Comparison of ENCODE assay signal across 18 mouse cellular contexts in the genomic region with DNA sequence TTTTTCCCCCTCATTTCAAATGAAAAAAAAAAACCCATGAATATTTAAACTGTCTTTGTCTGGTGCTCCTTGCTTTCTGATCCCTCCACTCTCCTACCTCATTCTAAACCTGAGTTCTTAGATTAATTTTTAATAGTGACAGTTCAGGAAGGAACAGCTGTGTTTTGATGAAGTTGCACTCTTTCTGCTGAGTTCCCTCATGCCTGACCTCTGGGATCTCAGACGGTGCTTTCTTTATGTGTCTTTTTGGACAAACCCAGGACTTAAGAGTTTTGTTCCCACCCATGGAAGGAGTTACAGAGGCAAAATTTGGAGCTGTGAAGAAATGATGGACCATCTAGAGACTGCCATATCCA.
"Had no signal": no experiment of that assay in that cellular context is flagged by ENCODE, and none has a peak within 500 bp of the region (broad histone marks: within the 10 kb centered on the region; RNA-seq: fewer than 3 reads in every experiment).

No protein-coding gene starts in this region.

- DNase-seq: lung, adult 18-20 months; lung, embryonic 14.5 days; lung, postnatal 10 days; lung, postnatal 4 days; retina, postnatal 1 day; right cerebral cortex, adult 18-20 months; right cerebral cortex, postnatal 25 days; right cerebral cortex, postnatal 4 days; spleen, adult 18-20 months; thymus, adult 18-20 months; thymus, postnatal 14 days; thymus, postnatal 36 days had no signal

- H3K9ac ChIP-seq: lung, embryonic 14.5 days; midbrain, embryonic 13.5 days; neural tube, embryonic 13.5 days; neural tube, embryonic 15.5 days had no signal

- H3K36me3 ChIP-seq: midbrain, embryonic 10.5 days; midbrain, embryonic 13.5 days; neural tube, embryonic 13.5 days; neural tube, embryonic 15.5 days had no signal

- ATAC-seq: midbrain, embryonic 13.5 days; midbrain, embryonic 16.5 days had no signal

- H3K27me3 ChIP-seq: midbrain, embryonic 13.5 days; neural tube, embryonic 15.5 days had no signal

- H3K4me2 ChIP-seq: lung, embryonic 14.5 days; midbrain, embryonic 13.5 days; neural tube, embryonic 13.5 days; neural tube, embryonic 15.5 days had no signal

- H3K27ac ChIP-seq: midbrain, embryonic 10.5 days; midbrain, embryonic 13.5 days; neural tube, embryonic 13.5 days; neural tube, embryonic 15.5 days had no signal

- H3K4me3 ChIP-seq: midbrain, embryonic 10.5 days; midbrain, embryonic 13.5 days; myocyte; neural tube, embryonic 13.5 days; neural tube, embryonic 15.5 days had no signal

- H3K4me1 ChIP-seq: neural tube, embryonic 15.5 days had no signal

- H3K9me3 ChIP-seq: midbrain, embryonic 13.5 days; neural tube, embryonic 13.5 days; neural tube, embryonic 15.5 days had no signal
